ENCODE assay signal across 15 mouse cellular contexts in genomic region chr2:145384221-145384620, GRCm38 (mm10).
"Had no signal": no experiment of that assay in that cellular context is flagged by ENCODE, and none has a peak within 500 bp of the region (broad histone marks: within the 10 kb centered on the region; RNA-seq: fewer than 3 reads in every experiment).

No protein-coding gene starts in this region.

- H3K27ac ChIP-seq: midbrain, embryonic 10.5 days; midbrain, embryonic 13.5 days; neural tube, embryonic 13.5 days; neural tube, embryonic 15.5 days had no signal

- DNase-seq: lung, adult 18-20 months; lung, embryonic 14.5 days; lung, postnatal 10 days; retina, postnatal 1 day; right cerebral cortex, adult 18-20 months; right cerebral cortex, postnatal 4 days; spleen, adult 18-20 months; thymus, adult 18-20 months; thymus, postnatal 14 days; thymus, postnatal 36 days had no signal

- H3K36me3 ChIP-seq: midbrain, embryonic 10.5 days; midbrain, embryonic 13.5 days; neural tube, embryonic 13.5 days; neural tube, embryonic 15.5 days had no signal

- H3K27me3 ChIP-seq: midbrain, embryonic 13.5 days; neural tube, embryonic 13.5 days; neural tube, embryonic 15.5 days had no signal

- H3K4me1 ChIP-seq: midbrain, embryonic 13.5 days; neural tube, embryonic 13.5 days had no signal

- H3K9ac ChIP-seq: lung, embryonic 14.5 days; midbrain, embryonic 13.5 days; neural tube, embryonic 13.5 days; neural tube, embryonic 15.5 days had no signal

- H3K4me2 ChIP-seq: lung, embryonic 14.5 days; midbrain, embryonic 13.5 days; neural tube, embryonic 13.5 days; neural tube, embryonic 15.5 days had no signal

- H3K4me3 ChIP-seq: midbrain, embryonic 10.5 days; midbrain, embryonic 13.5 days; myocyte; neural tube, embryonic 13.5 days; neural tube, embryonic 15.5 days had no signal

- H3K9me3 ChIP-seq: midbrain, embryonic 10.5 days; midbrain, embryonic 13.5 days; neural tube, embryonic 13.5 days; neural tube, embryonic 15.5 days had no signal
